Mouse (Mus musculus) heart, postnatal 36 days (tissue): ENCODE measurements at regions not wholly inside any gene's neighbourhood (a gene's known extent, or its start where the extent isn't known, plus 50 kb on each side); places are given as distances from the start of the nearest gene placed in this dataset.

Source experiments
- DNase-seq, 2 experiments: peaks; one replicate each; pipeline ENCODE4 v3.0.0; 2021 to 2022
- intact Hi-C: fragments of 180-260 bp; cut with DNase I; formaldehyde crosslinking; loops from one replicate; pipeline ENCODE4 v1.15.1; 2025

DNA sequence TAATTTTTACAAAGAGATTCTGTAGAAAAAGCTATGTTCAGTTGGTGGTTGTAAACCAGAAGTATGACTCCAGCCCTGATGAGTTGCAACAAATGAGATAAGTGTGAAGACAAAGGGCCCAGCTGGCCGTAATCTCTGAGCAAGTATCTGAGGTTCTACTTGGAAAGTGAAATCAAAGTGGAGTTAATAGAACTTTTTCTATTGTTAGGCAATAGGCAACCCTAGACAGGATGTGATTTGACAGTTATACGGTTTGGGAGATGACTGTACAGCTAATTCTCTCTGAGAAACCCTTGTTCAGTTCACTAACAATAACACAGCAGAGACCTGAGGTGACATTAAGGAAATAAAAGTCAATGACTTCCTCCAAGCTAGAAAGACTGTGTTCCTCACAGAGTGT lies 180.8 kb upstream of the Atp10a start:
- no peak for DNase-seq
- intact Hi-C loops = no loop called here

DNA sequence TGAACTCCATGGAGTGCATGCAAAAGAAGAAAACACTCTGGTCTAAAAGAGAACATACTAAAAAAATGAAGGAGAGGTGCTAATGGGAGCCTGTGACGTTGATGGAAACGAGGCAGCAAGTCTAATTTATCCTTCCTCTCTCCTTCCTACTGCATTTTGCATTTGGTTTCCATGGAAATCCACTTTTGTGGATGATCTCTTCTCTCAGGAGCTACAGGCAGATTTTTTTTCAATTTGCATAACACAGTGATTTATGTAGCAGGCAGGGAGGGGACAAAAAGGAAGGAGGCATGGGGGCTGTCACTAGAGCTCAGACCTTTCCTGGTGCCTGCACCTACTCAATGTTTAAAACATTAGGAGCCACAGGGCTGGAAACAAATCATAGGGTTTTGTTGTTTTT lies 167.7 kb upstream of the Atp10a start:
- intact Hi-C loops = no loop called here
- no peak for DNase-seq
